Mouse (Mus musculus) heart, postnatal 0 days (tissue): Measurements from ENCODE around the gene Bcl11a.

Experiments
- CTCF ChIP-seq: IDR thresholded peaks from 2 replicates; pipeline ENCODE4 v1.5.1; 2016; ENCODE audit warnings: antibody characterized with exemption, control low read depth, low read depth
- EP300 ChIP-seq: IDR thresholded peaks from 2 replicates; pipeline ENCODE4 v1.6.1; 2016; ENCODE audit warnings: antibody characterized with exemption, low read depth

- TF ChIP-seq CTCF = no peak
- no peak for TF ChIP-seq EP300
Measured at GRCm38 (mm10) chr11:24078706-24079316, 955 bp downstream of the Bcl11a start.
